Mouse (Mus musculus) mature B cell (primary cell): ENCODE data around the gene Apeh.

Experiments used
- in situ Hi-C: fragments of 300-500 bp; cut with MboI; formaldehyde crosslinking; loops from 2 replicates; pipeline ENCODE4 v1.14.3; 2019

The Apeh gene

GRCm38 (mm10) chr9:108051184-108051930 lies 43.0 kb downstream of the Apeh start:
- in situ Hi-C loops: no loop called here

- in situ Hi-C loops: no loop called here
These were observed 44.7 kb downstream of the Apeh start for GRCm38 (mm10) chr9:108049561-108050251.

GRCm38 (mm10) chr9:108049016-108049455 lies 45.4 kb downstream of the Apeh start, which contains the start of gene Gmppb:
TSS of gene Gmppb (plus strand) at chr9:108049242.
- in situ Hi-C loops: no loop called here

GRCm38 (mm10) chr9:108048566-108048955 lies 45.8 kb downstream of the Apeh start:
- in situ Hi-C loops: no loop called here

GRCm38 (mm10) chr9:108047601-108048565 lies 46.5 kb downstream of the Apeh start:
- in situ Hi-C loops: no loop called here

- in situ Hi-C loops: no loop called here
These were observed 47.8 kb downstream of the Apeh start for GRCm38 (mm10) chr9:108046582-108046981.

GRCm38 (mm10) chr9:108044751-108045492 lies 49.5 kb downstream of the Apeh start:
- in situ Hi-C loops: no loop called here
